Mouse (Mus musculus): ENCODE measurements at regions not wholly inside any gene's neighbourhood (a gene's known extent, or its start where the extent isn't known, plus 50 kb on each side); places are given as distances from the start of the nearest gene placed in this dataset.

- DNase-seq (ENCODE audit: low spot score in 2 of 2) = no peak
Observed at GRCm38 (mm10) chr13:11273896-11274295, 832.8 kb downstream of the Ryr2 start.

GRCm38 (mm10) chr13:11268673-11269340 is 837.9 kb downstream of the Ryr2 start:
- DNase-seq (ENCODE audit: low spot score in 2 of 2) = peak in 1 of 2 experiments; percentile 8

- DNase-seq (ENCODE audit: low spot score in 2 of 2) = no peak
Observed at GRCm38 (mm10) chr13:11247541-11247940, 859.2 kb downstream of the Ryr2 start.

GRCm38 (mm10) chr13:11216671-11217330 is 856.2 kb upstream of the Chrm3 start:
- DNase-seq (ENCODE audit: low spot score in 2 of 2) = no peak

GRCm38 (mm10) chr13:11210109-11210508 is 849.5 kb upstream of the Chrm3 start:
- no peak for DNase-seq (ENCODE audit: low spot score in 2 of 2)

- DNase-seq (ENCODE audit: low spot score in 2 of 2) = no peak
Observed at GRCm38 (mm10) chr13:11205216-11205786, 844.7 kb upstream of the Chrm3 start.

GRCm38 (mm10) chr13:11201978-11202377 is 841.3 kb upstream of the Chrm3 start:
- DNase-seq (ENCODE audit: low spot score in 2 of 2) = no peak

- no peak for DNase-seq (ENCODE audit: low spot score in 2 of 2)
Observed at GRCm38 (mm10) chr13:11192471-11192870, 831.8 kb upstream of the Chrm3 start.

GRCm38 (mm10) chr13:11181191-11181590 is 820.5 kb upstream of the Chrm3 start:
- no peak for DNase-seq (ENCODE audit: low spot score in 2 of 2)

GRCm38 (mm10) chr13:11180356-11180755 is 819.7 kb upstream of the Chrm3 start:
- DNase-seq (ENCODE audit: low spot score in 2 of 2) = no peak

GRCm38 (mm10) chr13:11178586-11178985 is 817.9 kb upstream of the Chrm3 start:
- no peak for DNase-seq (ENCODE audit: low spot score in 2 of 2)

GRCm38 (mm10) chr13:11177642-11178420 is 817.2 kb upstream of the Chrm3 start:
- no peak for DNase-seq (ENCODE audit: low spot score in 2 of 2)

- DNase-seq (ENCODE audit: low spot score in 2 of 2) = no peak
Observed at GRCm38 (mm10) chr13:11167115-11167514, 806.5 kb upstream of the Chrm3 start.

- DNase-seq (ENCODE audit: low spot score in 2 of 2) = no peak
Observed at GRCm38 (mm10) chr13:11164130-11164529, 803.5 kb upstream of the Chrm3 start.

GRCm38 (mm10) chr13:11147268-11147667 is 786.6 kb upstream of the Chrm3 start:
- DNase-seq (ENCODE audit: low spot score in 2 of 2) = no peak

- DNase-seq (ENCODE audit: low spot score in 2 of 2) = no peak
Observed at GRCm38 (mm10) chr13:11107693-11108092, 747.0 kb upstream of the Chrm3 start.

- DNase-seq (ENCODE audit: low spot score in 2 of 2) = no peak
Observed at GRCm38 (mm10) chr13:11106426-11106825, 745.8 kb upstream of the Chrm3 start.

GRCm38 (mm10) chr13:11105571-11105970 is 744.9 kb upstream of the Chrm3 start:
- no peak for DNase-seq (ENCODE audit: low spot score in 2 of 2)

- no peak for DNase-seq (ENCODE audit: low spot score in 2 of 2)
Observed at GRCm38 (mm10) chr13:11099586-11099950, 738.9 kb upstream of the Chrm3 start.

- no peak for DNase-seq (ENCODE audit: low spot score in 2 of 2)
Observed at GRCm38 (mm10) chr13:11098899-11099585, 738.4 kb upstream of the Chrm3 start.

GRCm38 (mm10) chr13:11092911-11093310 is 732.3 kb upstream of the Chrm3 start:
- no peak for DNase-seq (ENCODE audit: low spot score in 2 of 2)

Measured in right cerebral cortex, postnatal 36 days (tissue).